Mouse (Mus musculus) heart, embryonic 16.5 days (tissue): ENCODE measurements at regions not wholly inside any gene's neighbourhood (a gene's known extent, or its start where the extent isn't known, plus 50 kb on each side); places are given as distances from the start of the nearest gene placed in this dataset.

Experiments used
- ATAC-seq: fragments of 200-750 bp; cut with Nextera tagmentation; replicated peaks from 2 replicates; pipeline ENCODE4 v1.8.0; 2017; ENCODE audit warnings: moderate number of reproducible peaks; ENCODE audit not compliant: insufficient read depth, low FRiP score; ENCODE audit errors: extremely low read depth
- H3K27ac ChIP-seq: fragments of 300-500 bp; sonication (generic); 2 replicates; pipeline ENCODE4 v1.5.1; 2014; ENCODE audit warnings: mild to moderate bottlenecking, low read length, control low read depth, moderate library complexity
- H3K27me3 ChIP-seq: fragments of 300-500 bp; sonication (generic); 2 replicates; pipeline ENCODE4 v1.6.1; 2014; ENCODE audit warnings: low read length, mixed read lengths; ENCODE audit not compliant: control insufficient read depth, insufficient read depth
- H3K36me3 ChIP-seq: fragments of 300-500 bp; sonication (generic); 2 replicates; pipeline ENCODE4 v1.6.1; 2014; ENCODE audit not compliant: control insufficient read depth, insufficient read depth
- H3K4me1 ChIP-seq: fragments of 300-500 bp; sonication (generic); 2 replicates; pipeline ENCODE4 v1.6.1; 2014; ENCODE audit warnings: low read length, mixed read lengths; ENCODE audit not compliant: control insufficient read depth, insufficient read depth
- H3K4me2 ChIP-seq: fragments of 300-500 bp; sonication (generic); 2 replicates; pipeline ENCODE4 v1.6.1; 2014; ENCODE audit warnings: low read depth, mild to moderate bottlenecking, control low read depth, low read length
- H3K4me3 ChIP-seq: fragments of 300-500 bp; sonication (generic); 2 replicates; pipeline ENCODE4 v1.5.1; 2014; ENCODE audit warnings: mild to moderate bottlenecking, control low read depth, low read length
- H3K9ac ChIP-seq: fragments of 300-500 bp; sonication (generic); 2 replicates; pipeline ENCODE4 v1.6.1; 2014; ENCODE audit warnings: low read length, control low read depth
- H3K9me3 ChIP-seq: fragments of 300-500 bp; sonication (generic); replicated peaks from 2 replicates; pipeline ENCODE4 v1.6.1; 2016; ENCODE audit warnings: low read length; ENCODE audit not compliant: control insufficient read depth
- WGBS: fragments of 180-500 bp; shearing (Covaris S2); extraction: QIAGEN DNeasy Blood & Tissue Kit; methylation state at CpG from one replicate; pipeline ENCODE4 v1.1.7; 2014; 5-methylcytosine and 5-hydroxymethylcytosine counted together

GRCm38 (mm10) chr17:9286431-9286830 lies 135.4 kb upstream of the Gm17728 start:
- no peak overlapping the region for H3K4me3 ChIP-seq
- no peak overlapping the region for H3K4me2 ChIP-seq
- no peaks in the 10 kb centered on the region for H3K4me1 ChIP-seq
- no peaks in the 10 kb centered on the region for H3K36me3 ChIP-seq
- H3K27me3 ChIP-seq, result no peaks in the 10 kb centered on the region
- no peak overlapping the region for H3K27ac ChIP-seq
- no peak overlapping the region for H3K9ac ChIP-seq
- ATAC-seq, result no peak
- WGBS, result 45% methylated on average over 5 of the region's 5 CpGs
- no peaks in the 10 kb centered on the region for H3K9me3 ChIP-seq

- Histone ChIP-seq H3K36me3 (no peaks in the 10 kb centered on the region), H3K4me1 (no peaks in the 10 kb centered on the region), H3K9me3 (no peaks in the 10 kb centered on the region), H3K27me3 (no peaks in the 10 kb centered on the region), H3K27ac (no peak overlapping the region), H3K4me2 (no peak overlapping the region), H3K4me3 (no peak overlapping the region), H3K9ac (no peak overlapping the region)
- WGBS, result 65% methylated on average over 6 of the region's 6 CpGs
- no peak for ATAC-seq
These were observed 135.0 kb upstream of the Gm17728 start for GRCm38 (mm10) chr17:9286834-9287233.

GRCm38 (mm10) chr17:9287682-9288081 lies 134.2 kb upstream of the Gm17728 start:
- no peak for ATAC-seq
- no peak overlapping the region for H3K27ac ChIP-seq
- H3K36me3 ChIP-seq, result no peaks in the 10 kb centered on the region
- no peaks in the 10 kb centered on the region for H3K27me3 ChIP-seq
- WGBS, result 54% methylated on average over 9 of the region's 9 CpGs
- no peak overlapping the region for H3K9ac ChIP-seq
- no peak overlapping the region for H3K4me3 ChIP-seq
- no peaks in the 10 kb centered on the region for H3K4me1 ChIP-seq
- H3K4me2 ChIP-seq, result no peak overlapping the region
- H3K9me3 ChIP-seq, result no peaks in the 10 kb centered on the region

- H3K9ac ChIP-seq, result no peak overlapping the region
- whole genome bisulfite sequencing, result 38% methylated on average over 4 of the region's 4 CpGs
- H3K4me1 ChIP-seq, result no peaks in the 10 kb centered on the region
- no peak overlapping the region for H3K27ac ChIP-seq
- H3K36me3 ChIP-seq, result no peaks in the 10 kb centered on the region
- H3K4me2 ChIP-seq, result no peak overlapping the region
- H3K27me3 ChIP-seq, result no peaks in the 10 kb centered on the region
- H3K4me3 ChIP-seq, result no peak overlapping the region
- no peak for ATAC-seq
- no peaks in the 10 kb centered on the region for H3K9me3 ChIP-seq
These were observed 130.3 kb upstream of the Gm17728 start for GRCm38 (mm10) chr17:9291601-9292000.

- 81% methylated on average over 7 of the region's 7 CpGs for WGBS
- H3K27ac ChIP-seq, result no peak overlapping the region
- no peaks in the 10 kb centered on the region for H3K36me3 ChIP-seq
- no peak overlapping the region for H3K4me3 ChIP-seq
- no peaks in the 10 kb centered on the region for H3K27me3 ChIP-seq
- H3K9me3 ChIP-seq, result no peaks in the 10 kb centered on the region
- no peak overlapping the region for H3K9ac ChIP-seq
- no peak overlapping the region for H3K4me2 ChIP-seq
- H3K4me1 ChIP-seq, result no peaks in the 10 kb centered on the region
- ATAC-seq, result no peak
These were observed 129.6 kb upstream of the Gm17728 start for GRCm38 (mm10) chr17:9292296-9292695.

GRCm38 (mm10) chr17:9296371-9296770 lies 125.5 kb upstream of the Gm17728 start:
- H3K9ac ChIP-seq, result no peak overlapping the region
- no peaks in the 10 kb centered on the region for H3K9me3 ChIP-seq
- no peak overlapping the region for H3K27ac ChIP-seq
- 71% methylated on average over 1 of the region's 1 CpGs for WGBS
- no peaks in the 10 kb centered on the region for H3K4me1 ChIP-seq
- H3K27me3 ChIP-seq, result no peaks in the 10 kb centered on the region
- ATAC-seq, result no peak
- no peak overlapping the region for H3K4me3 ChIP-seq
- H3K4me2 ChIP-seq, result no peak overlapping the region
- no peaks in the 10 kb centered on the region for H3K36me3 ChIP-seq

GRCm38 (mm10) chr17:9298231-9298630 lies 123.6 kb upstream of the Gm17728 start:
- WGBS, result 92% methylated on average over 1 of the region's 1 CpGs
- Histone ChIP-seq H3K9ac (no peak overlapping the region), H3K27ac (no peak overlapping the region), H3K9me3 (no peaks in the 10 kb centered on the region), H3K4me3 (no peak overlapping the region), H3K36me3 (no peaks in the 10 kb centered on the region), H3K4me1 (no peaks in the 10 kb centered on the region), H3K27me3 (no peaks in the 10 kb centered on the region), H3K4me2 (no peak overlapping the region)
- ATAC-seq, result no peak

- Histone ChIP-seq H3K36me3 (no peaks in the 10 kb centered on the region), H3K9me3 (no peaks in the 10 kb centered on the region), H3K4me2 (no peak overlapping the region), H3K9ac (no peak overlapping the region), H3K4me3 (no peak overlapping the region), H3K4me1 (no peaks in the 10 kb centered on the region), H3K27ac (no peak overlapping the region), H3K27me3 (no peaks in the 10 kb centered on the region)
- WGBS, result 48% methylated on average over 4 of the region's 4 CpGs
- no peak for ATAC-seq
These were observed 120.8 kb upstream of the Gm17728 start for GRCm38 (mm10) chr17:9301101-9301501.

GRCm38 (mm10) chr17:9308507-9308906 lies 113.4 kb upstream of the Gm17728 start:
- Histone ChIP-seq H3K4me2 (no peak overlapping the region), H3K27me3 (no peaks in the 10 kb centered on the region), H3K27ac (no peak overlapping the region), H3K36me3 (no peaks in the 10 kb centered on the region), H3K9ac (no peak overlapping the region), H3K4me3 (no peak overlapping the region), H3K9me3 (no peaks in the 10 kb centered on the region), H3K4me1 (no peaks in the 10 kb centered on the region)
- 62% methylated on average over 2 of the region's 2 CpGs for WGBS
- no peak for ATAC-seq

GRCm38 (mm10) chr17:9322772-9323171 lies 99.1 kb upstream of the Gm17728 start:
- no peaks in the 10 kb centered on the region for H3K4me1 ChIP-seq
- no peak overlapping the region for H3K9ac ChIP-seq
- no peaks in the 10 kb centered on the region for H3K9me3 ChIP-seq
- H3K4me3 ChIP-seq, result no peak overlapping the region
- no peak overlapping the region for H3K4me2 ChIP-seq
- no peaks in the 10 kb centered on the region for H3K36me3 ChIP-seq
- no peak for ATAC-seq
- 71% methylated on average over 6 of the region's 6 CpGs for WGBS
- H3K27ac ChIP-seq, result no peak overlapping the region
- H3K27me3 ChIP-seq, result no peaks in the 10 kb centered on the region
